Mouse (Mus musculus) liver, postnatal 0 days (tissue): Measurements from ENCODE around the gene Tmem203.

Experiments used
- CTCF ChIP-seq: sonication (generic); IDR thresholded peaks from 2 replicates; pipeline ENCODE4 v1.5.1; 2016; ENCODE audit warnings: antibody characterized with exemption, low read depth
- EP300 ChIP-seq: IDR thresholded peaks from 2 replicates; pipeline ENCODE4 v1.6.1; 2016; ENCODE audit warnings: antibody characterized with exemption, low read depth, mild to moderate bottlenecking

DNA sequence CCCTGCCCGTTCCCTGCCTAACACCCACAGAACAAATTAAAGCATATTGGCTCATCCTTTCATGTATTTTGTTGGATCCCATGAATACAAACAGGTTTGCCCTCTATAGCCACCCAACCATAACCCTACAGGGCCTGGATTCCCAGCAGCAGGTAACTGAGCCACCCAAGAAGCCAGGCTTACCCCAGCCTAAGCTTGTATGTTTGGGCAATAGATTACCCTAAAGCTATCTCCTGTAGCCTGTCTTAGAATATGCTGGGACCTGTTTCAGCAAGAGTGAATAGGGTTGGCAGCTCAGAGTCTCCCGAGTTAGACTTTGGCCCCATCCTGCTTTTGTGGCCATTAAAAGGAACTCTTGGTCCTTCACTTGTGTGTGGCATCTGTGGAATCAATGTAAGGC, 30.3 kb downstream of the Tmem203 start:
- TF ChIP-seq CTCF (no peak), EP300 (no peak)
